Mouse (Mus musculus): ENCODE data around the gene Dcaf15.

GRCm38 (mm10) chr8:84101476-84102270 lies 2.9 kb downstream of the Dcaf15 start:
- TF ChIP-seq CTCF (IDR thresholded peaks at IDR 0.05; ENCODE audit: low read depth, low read length) (no peak), POLR2A (IDR thresholded peaks at IDR 0.05; ENCODE audit: borderline replicate concordance, low read depth, low read length) (no peak)

All from bone marrow macrophage, adult 2 months (primary cell).